Comparison of ENCODE assay signal across 8 mouse cellular contexts in genomic region chr10:127059968-127060916, GRCm38 (mm10). TPM values are rescaled to one million over a fixed set of nuclear protein-coding genes. Genes with fewer than 3 reads are reported as not detected.
DNase-seq lines count a peak whose midpoint lies in the region; ATAC-seq and TF ChIP-seq lines count a peak whose summit lies in the region.

March9 (minus strand) TSS chr10:127060184.

- H3K9ac ChIP-seq in forebrain, embryonic 16.5 days (replicated peaks; ENCODE audit: low read depth, low read length) = peak within 1 kb of the TSS; percentile 96
- H3K9ac ChIP-seq in limb, embryonic 12.5 days (replicated peaks) = peak within 1 kb of the TSS; percentile 89
- peak within 1 kb of the TSS; percentile 90 for H3K9ac ChIP-seq in midbrain, embryonic 15.5 days
- H3K9ac ChIP-seq in stomach, embryonic 14.5 days (replicated peaks; ENCODE audit: low read depth, low read length) = peak within 1 kb of the TSS; percentile 79

- intact Hi-C loops in heart, postnatal 25 days (cut with DNase I) = no loop called here

- H3K9me3 ChIP-seq in forebrain, embryonic 16.5 days (ENCODE audit: control insufficient read depth, low read length) = no peaks in the 10 kb centered on the region
- H3K9me3 ChIP-seq in limb, embryonic 12.5 days = no peaks in the 10 kb centered on the region
- no peaks in the 10 kb centered on the region for H3K9me3 ChIP-seq in midbrain, embryonic 15.5 days
- no peaks in the 10 kb centered on the region for H3K9me3 ChIP-seq in stomach, embryonic 14.5 days (ENCODE audit: control insufficient read depth, low read depth, low read length)

- no peak within 1 kb of the TSS for H3K27ac ChIP-seq in brown adipose tissue, adult 24 weeks (replicated peaks; ENCODE audit: low read depth, low read length)
- H3K27ac ChIP-seq in forebrain, embryonic 16.5 days (ENCODE audit: low read length) = peak within 1 kb of the TSS; percentile 97
- H3K27ac ChIP-seq in kidney, adult 2 months (ENCODE audit: insufficient read depth, low read depth, low read length) = no peak within 1 kb of the TSS
- H3K27ac ChIP-seq in limb, embryonic 12.5 days = 0 out of 2 replicates have a peak within 1 kb of the TSS, but pooled peaks have one; percentile 29
- H3K27ac ChIP-seq in midbrain, embryonic 15.5 days = peak within 1 kb of the TSS; percentile 97
- peak within 1 kb of the TSS; percentile 67 for H3K27ac ChIP-seq in stomach, embryonic 14.5 days (ENCODE audit: low read length)

- peak; percentile 47 for ATAC-seq in forebrain, embryonic 16.5 days
- ATAC-seq in limb, embryonic 12.5 days (ENCODE audit: insufficient number of reproducible peaks, insufficient read depth, low FRiP score, low TSS enrichment, low read depth) = no peak
- peak; percentile 46 for ATAC-seq in midbrain, embryonic 15.5 days (replicated peaks)
- peak; percentile 54 for ATAC-seq in stomach, embryonic 14.5 days (ENCODE audit: insufficient number of reproducible peaks, insufficient read depth, low FRiP score, low read depth)

- H3K4me3 ChIP-seq in brown adipose tissue, adult 24 weeks (ENCODE audit: insufficient read depth, low read depth, low read length) = peak within 1 kb of the TSS; percentile 58
- H3K4me3 ChIP-seq in forebrain, embryonic 16.5 days (replicated peaks; ENCODE audit: low read length) = peak within 1 kb of the TSS; percentile 89
- H3K4me3 ChIP-seq in kidney, adult 2 months (ENCODE audit: insufficient read depth, low read depth, low read length) = peak within 1 kb of the TSS; percentile 57
- H3K4me3 ChIP-seq in limb, embryonic 12.5 days (replicated peaks) = peak within 1 kb of the TSS; percentile 97
- H3K4me3 ChIP-seq in midbrain, embryonic 15.5 days = peak within 1 kb of the TSS; percentile 92
- peak within 1 kb of the TSS; percentile 83 for H3K4me3 ChIP-seq in stomach, embryonic 14.5 days (ENCODE audit: low read depth, low read length)

- peaks cover 11% of the 10 kb centered on the region for H3K36me3 ChIP-seq in forebrain, embryonic 16.5 days (ENCODE audit: control insufficient read depth, insufficient read depth)
- H3K36me3 ChIP-seq in kidney, adult 2 months (ENCODE audit: control insufficient read depth, insufficient read depth, low read length) = peaks cover 2% of the 10 kb centered on the region
- peaks cover 30% of the 10 kb centered on the region for H3K36me3 ChIP-seq in limb, embryonic 12.5 days
- H3K36me3 ChIP-seq in midbrain, embryonic 15.5 days (replicated peaks) = peaks cover 27% of the 10 kb centered on the region
- peaks cover 22% of the 10 kb centered on the region for H3K36me3 ChIP-seq in stomach, embryonic 14.5 days (ENCODE audit: control insufficient read depth, insufficient read depth, low read length)

- DNase-seq in heart, adult 18-20 months = peak; percentile 64 to 70
- DNase-seq in heart, postnatal 25 days (ENCODE audit: low spot score) = no peak
- peak; percentile 91 for DNase-seq in kidney, adult 2 months

- TF ChIP-seq POLR2A in kidney, adult 2 months (IDR thresholded peaks at IDR 0.05; ENCODE audit: low read depth, low read length) = no peak

- TF ChIP-seq CTCF in kidney, adult 2 months (conservative IDR thresholded peaks at IDR 0.05; ENCODE audit: insufficient read depth, insufficient read length, low read depth, low read length) = no peak

- WGBS in forebrain, embryonic 16.5 days = 0% methylated on average over 54 of the region's 72 CpGs
- WGBS in kidney, adult 2 months = 1% methylated on average over 51 of the region's 72 CpGs
- 1% methylated on average over 59 of the region's 72 CpGs for WGBS in limb, embryonic 12.5 days
- WGBS in midbrain, embryonic 15.5 days = under 1% methylated on average over 37 of the region's 72 CpGs
- WGBS in stomach, embryonic 14.5 days = under 1% methylated on average over 55 of the region's 72 CpGs

- H3K27me3 ChIP-seq in forebrain, embryonic 16.5 days (replicated peaks; ENCODE audit: control insufficient read depth, insufficient read depth, low read length) = no peaks in the 10 kb centered on the region
- no peaks in the 10 kb centered on the region for H3K27me3 ChIP-seq in kidney, adult 2 months (replicated peaks; ENCODE audit: control insufficient read depth, insufficient read depth, low read length)
- peaks cover 45% of the 10 kb centered on the region for H3K27me3 ChIP-seq in limb, embryonic 12.5 days
- no peaks in the 10 kb centered on the region for H3K27me3 ChIP-seq in midbrain, embryonic 15.5 days (replicated peaks)
- H3K27me3 ChIP-seq in stomach, embryonic 14.5 days (ENCODE audit: control insufficient read depth, insufficient read depth, low read length) = no peaks in the 10 kb centered on the region

- H3K4me2 ChIP-seq in forebrain, embryonic 16.5 days (ENCODE audit: low read length) = peak within 1 kb of the TSS; percentile 83
- peak within 1 kb of the TSS; percentile 97 for H3K4me2 ChIP-seq in limb, embryonic 12.5 days
- peak within 1 kb of the TSS; percentile 84 for H3K4me2 ChIP-seq in midbrain, embryonic 15.5 days
- H3K4me2 ChIP-seq in stomach, embryonic 14.5 days (replicated peaks; ENCODE audit: low read depth, low read length) = peak within 1 kb of the TSS; percentile 94

- H3K4me1 ChIP-seq in brown adipose tissue, adult 24 weeks (ENCODE audit: control insufficient read depth, insufficient read depth, insufficient read length, low read length) = 0 out of 2 replicates have a peak, but pooled peaks cover 3% of the 10 kb centered on the region
- peaks cover 41% of the 10 kb centered on the region for H3K4me1 ChIP-seq in forebrain, embryonic 16.5 days (replicated peaks; ENCODE audit: control insufficient read depth, insufficient read depth, low read length)
- H3K4me1 ChIP-seq in kidney, adult 2 months (ENCODE audit: control insufficient read depth, insufficient read depth, low read length) = peaks cover 3% of the 10 kb centered on the region
- H3K4me1 ChIP-seq in limb, embryonic 12.5 days (replicated peaks) = peaks cover 26% of the 10 kb centered on the region
- peaks cover 58% of the 10 kb centered on the region for H3K4me1 ChIP-seq in midbrain, embryonic 15.5 days
- H3K4me1 ChIP-seq in stomach, embryonic 14.5 days (ENCODE audit: control insufficient read depth, insufficient read depth, low read length) = peaks cover 19% of the 10 kb centered on the region; the same call in 1 of the 2 replicates

RNA-seq across cellular contexts. Expression of gene March9, which starts in this region (rescaled TPM):
- 1 to 10 TPM; 2.9 to 3.5 TPM for total RNA-seq in heart, adult 18-20 months (2021)
- 1 to 10 TPM; 2.3 to 2.5 TPM for total RNA-seq in heart, postnatal 25 days (2021)
- 0.63 and 0.79 TPM in 2 replicates for polyA plus RNA-seq in brown adipose tissue, adult 24 weeks (2012; ENCODE audit: insufficient read depth, insufficient read length, missing spikeins)
- polyA plus RNA-seq in forebrain, embryonic 16.5 days (2015; fragmentation: Nextera tagmentation; extraction: Ambion mirVana) = 5.3 and 6.6 TPM in 2 replicates
- 13.1 and 15.3 TPM in 2 replicates for polyA plus RNA-seq in kidney, adult 2 months (2012; rRNA removed)
- polyA plus RNA-seq in limb, embryonic 12.5 days (2016; fragmentation: Nextera tagmentation; extraction: Ambion mirVana) = 1.5 and 1.9 TPM in 2 replicates
- polyA plus RNA-seq in midbrain, embryonic 15.5 days (2015; fragmentation: Nextera tagmentation; extraction: Ambion mirVana) = 8.4 and 8.9 TPM in 2 replicates
- 2.0 and 2.3 TPM in 2 replicates for polyA plus RNA-seq in stomach, embryonic 14.5 days (2014; fragmentation: Nextera tagmentation; extraction: Ambion mirVana)

Comparison
In these comparisons a context has a peak if more than half of its experiments do, and no peak if none do; other contexts are left out.
1. H3K27ac ChIP-seq: peak in forebrain, embryonic 16.5 days (single experiment), limb, embryonic 12.5 days (single experiment), midbrain, embryonic 15.5 days (single experiment) and stomach, embryonic 14.5 days (single experiment); none in brown adipose tissue, adult 24 weeks (single experiment) and kidney, adult 2 months (single experiment).
2. Peak in every context shown above with its lines, with median percentiles within 50 percentile points of each other: H3K4me3 ChIP-seq, H3K4me2 ChIP-seq and H3K9ac ChIP-seq.